Mouse (Mus musculus) erythroblast, adult 5-6 weeks (primary cell): ENCODE data around the gene Ehd4. TPM values are rescaled to one million over a fixed set of nuclear protein-coding genes. Genes with fewer than 3 reads are reported as not detected.

Source experiments
- ATAC-seq: replicated peaks from 2 replicates; pipeline ENCODE4 v1.8.0; 2016; ENCODE audit warnings: moderate number of reproducible peaks, mild to moderate bottlenecking, moderate TSS enrichment, inconsistent platforms; ENCODE audit not compliant: poor library complexity, low FRiP score, severe bottlenecking
- total RNA-seq, 2 experiments: library from RNA; stranded (forward) in 1 of 2; stranded (reverse) in 1 of 2; fragments of 150-400 nt in 1 of 2; fragments of 200-764, 138-1000 nt in 1 of 2; gene quantifications; 2 replicates each; pipeline versions ENCODE4 v1.2.3 to v1.2.4; 2015 to 2017; ENCODE audit warnings: low replicate concordance in 2 of 2

Ehd4 gene
- total RNA-seq, 2 experiments from 2014 or later: 9.2 to 23.2 TPM

- no peak for ATAC-seq
Observed at GRCm38 (mm10) chr2:120048173-120048572, 106.2 kb downstream of the Ehd4 start.

DNA sequence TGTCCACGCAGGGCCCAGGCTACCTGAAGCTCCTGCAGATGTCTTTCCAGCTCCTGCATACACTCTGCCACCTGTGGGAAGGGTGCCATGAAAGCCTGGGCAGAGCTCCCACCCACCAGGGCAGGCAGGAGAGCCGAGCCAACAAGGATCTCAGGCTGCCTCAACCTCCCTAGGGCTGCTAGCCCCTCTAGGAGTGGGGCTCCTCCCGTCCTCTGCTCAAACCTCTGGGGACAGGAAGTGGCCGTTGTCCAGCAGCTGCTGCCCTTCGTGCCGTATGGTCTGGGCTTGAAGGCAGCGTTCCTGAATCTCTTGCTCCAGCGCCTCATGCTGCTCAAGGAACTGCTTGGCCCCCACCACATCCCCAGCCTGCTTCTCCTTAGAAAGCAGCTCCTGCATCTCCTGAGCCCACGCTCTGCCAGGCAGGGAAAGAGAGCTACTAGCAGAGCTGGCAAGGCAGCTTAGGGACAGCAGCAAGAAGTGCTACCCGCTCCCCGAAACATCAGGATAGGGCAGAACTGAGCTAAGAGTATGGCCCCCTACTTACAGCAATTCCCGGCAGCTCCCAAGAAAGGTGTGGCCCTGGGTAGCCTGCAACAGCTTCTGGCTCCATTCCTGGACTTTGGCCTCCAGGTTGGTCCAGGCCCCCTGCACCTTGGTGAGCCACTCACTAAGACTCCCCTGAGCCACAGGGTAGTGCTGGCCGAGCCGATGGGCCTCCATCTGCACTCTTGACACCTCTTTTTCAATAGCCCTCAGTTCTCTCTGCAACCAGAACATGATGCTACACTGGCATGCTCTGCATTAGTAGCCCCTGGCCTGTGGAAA, 107.7 kb downstream of the Ehd4 start:
- ATAC-seq: no peak

- no peak for ATAC-seq
Observed at GRCm38 (mm10) chr2:120044676-120045075, 109.7 kb downstream of the Ehd4 start.

- ATAC-seq: no peak
Observed at GRCm38 (mm10) chr2:120044101-120044603, 110.3 kb downstream of the Ehd4 start.

GRCm38 (mm10) chr2:120040991-120041390, 113.4 kb downstream of the Ehd4 start:
- ATAC-seq: no peak

Other genes starting within 250 kb of the Ehd4 start
- gene Mapkbp1, start 181.9 kb downstream of the Ehd4 start, total RNA-seq (2015; ENCODE audit: low replicate concordance): 0.38 and 3.3 TPM in 2 replicates
- gene Mapkbp1, start 181.9 kb downstream of the Ehd4 start, total RNA-seq (2017; ENCODE audit: low replicate concordance): 2.0 and 3.5 TPM in 2 replicates
- 1.5 TPM in 1 of 2 replicates, not detected in the other for gene Jmjd7, start 127.1 kb downstream of the Ehd4 start, total RNA-seq (2015; ENCODE audit: low replicate concordance)
- 2.4 TPM in 1 of 2 replicates, not detected in the other for gene Jmjd7, start 127.1 kb downstream of the Ehd4 start, total RNA-seq (2017; ENCODE audit: low replicate concordance)
- 0.96 TPM in 1 of 2 replicates, not detected in the other for gene Gm28042, start 127.1 kb downstream of the Ehd4 start, total RNA-seq (2015; ENCODE audit: low replicate concordance)
- 2.0 TPM in 1 of 2 replicates, not detected in the other for gene Gm28042, start 127.1 kb downstream of the Ehd4 start, total RNA-seq (2017; ENCODE audit: low replicate concordance)
- 0.63 TPM in 1 of 2 replicates, not detected in the other for gene Pla2g4b, start 121.2 kb downstream of the Ehd4 start, total RNA-seq (2015; ENCODE audit: low replicate concordance)
- 3.0 and 5.0 TPM in 2 replicates for gene Pla2g4b, start 121.2 kb downstream of the Ehd4 start, total RNA-seq (2017; ENCODE audit: low replicate concordance)
- not detected in 2 replicates for gene Pla2g4e, start 90.7 kb upstream of the Ehd4 start, total RNA-seq (2015; ENCODE audit: low replicate concordance)
- not detected in 2 replicates for gene Pla2g4e, start 90.7 kb upstream of the Ehd4 start, total RNA-seq (2017; ENCODE audit: low replicate concordance)
- gene Pla2g4d, start 134.6 kb upstream of the Ehd4 start, total RNA-seq (2015; ENCODE audit: low replicate concordance): not detected in 2 replicates
- gene Pla2g4d, start 134.6 kb upstream of the Ehd4 start, total RNA-seq (2017; ENCODE audit: low replicate concordance): not detected in 2 replicates
- not detected in 2 replicates for gene Pla2g4f, start 159.6 kb upstream of the Ehd4 start, total RNA-seq (2015; ENCODE audit: low replicate concordance)
- not detected in 2 replicates for gene Pla2g4f, start 159.6 kb upstream of the Ehd4 start, total RNA-seq (2017; ENCODE audit: low replicate concordance)
- gene Vps39, start 198.5 kb upstream of the Ehd4 start, total RNA-seq (2015; ENCODE audit: low replicate concordance): 8.8 and 13.2 TPM in 2 replicates
- 8.8 and 10.6 TPM in 2 replicates for gene Vps39, start 198.5 kb upstream of the Ehd4 start, total RNA-seq (2017; ENCODE audit: low replicate concordance)
- gene Ganc, start 249.3 kb upstream of the Ehd4 start, total RNA-seq (2015; ENCODE audit: low replicate concordance): 3.8 and 5.2 TPM in 2 replicates
- gene Ganc, start 249.3 kb upstream of the Ehd4 start, total RNA-seq (2017; ENCODE audit: low replicate concordance): 5.2 and 22.6 TPM in 2 replicates
- 7.1 and 16.3 TPM in 2 replicates for gene Tmem87a, start 249.5 kb upstream of the Ehd4 start, total RNA-seq (2015; ENCODE audit: low replicate concordance)
- gene Tmem87a, start 249.5 kb upstream of the Ehd4 start, total RNA-seq (2017; ENCODE audit: low replicate concordance): 19.2 and 19.7 TPM in 2 replicates